Mouse (Mus musculus) MEL (cell line): ENCODE measurements around the gene Masp2. TPM values are rescaled to one million over a fixed set of nuclear protein-coding genes. Genes with fewer than 3 reads are reported as not detected.
A peak's percentile ranks its signal among the peaks of the same experiment; 100 is the strongest.

Experiments
- DNase-seq: peaks from one replicate; pipeline ENCODE4 v3.0.0; 2011; ENCODE audit warnings: low read depth, low spot score
- H3K27ac ChIP-seq: 2 replicates; pipeline ENCODE4 v1.5.1; 2012; ENCODE audit warnings: low read depth, mild to moderate bottlenecking, control low read depth, low read length, moderate library complexity; ENCODE audit not compliant: control insufficient read depth
- H3K27me3 ChIP-seq, 2 experiments: fragments of 150-350 bp in 1 of 2; sonication (generic) in 1 of 2; 2 replicates each; pipeline ENCODE4 v1.6.1; 2012; ENCODE audit warnings: low read length in 2 of 2, mild to moderate bottlenecking in 2 of 2, improper control_type of control experiment in 1 of 2, moderate library complexity in 1 of 2; ENCODE audit not compliant: insufficient read depth in 2 of 2, control insufficient read depth in 1 of 2
- H3K36me3 ChIP-seq, 2 experiments: 2 replicates each; pipeline ENCODE4 v1.6.1; 2012 to 2014; ENCODE audit warnings: low read length in 2 of 2, improper control_type of control experiment in 1 of 2, inconsistent platforms in 1 of 2, mild to moderate bottlenecking in 1 of 2; ENCODE audit not compliant: insufficient read depth in 2 of 2, control insufficient read depth in 1 of 2
- H3K4me1 ChIP-seq, 2 experiments: fragments of 150-350 bp in 1 of 2; sonication (generic) in 1 of 2; 2 replicates each; pipeline ENCODE4 v1.6.1; 2012; ENCODE audit warnings: low read length in 2 of 2, improper control_type of control experiment in 1 of 2, mild to moderate bottlenecking in 1 of 2; ENCODE audit not compliant: insufficient read depth in 2 of 2, control insufficient read depth in 1 of 2
- H3K4me3 ChIP-seq, 2 experiments: fragments of 150-350 bp in 1 of 2; sonication (generic) in 1 of 2; 2 replicates each; pipeline ENCODE4 v1.5.1; 2012; ENCODE audit warnings: low read depth in 2 of 2, low read length in 2 of 2, mild to moderate bottlenecking in 2 of 2, moderate library complexity in 2 of 2, control low read depth in 1 of 2, improper control_type of control experiment in 1 of 2; ENCODE audit not compliant: control insufficient read depth in 1 of 2, insufficient read depth in 1 of 2
- H3K79me2 ChIP-seq: 2 replicates; pipeline ENCODE4 v1.6.1; 2012; ENCODE audit warnings: mild to moderate bottlenecking, low read length, moderate library complexity; ENCODE audit not compliant: control insufficient read depth, poor library complexity, insufficient read depth
- H3K9ac ChIP-seq: 2 replicates; pipeline ENCODE4 v1.6.1; 2012; ENCODE audit warnings: low read depth, mild to moderate bottlenecking, control low read depth, low read length, moderate library complexity; ENCODE audit not compliant: control insufficient read depth, poor library complexity, severe bottlenecking
- H3K9me3 ChIP-seq: fragments of 150-350 bp; sonication (generic); replicated peaks from 2 replicates; pipeline ENCODE4 v1.6.1; 2012; ENCODE audit warnings: mild to moderate bottlenecking, low read length, improper control_type of control experiment, moderate library complexity; ENCODE audit not compliant: insufficient read depth
- CHD1 ChIP-seq: IDR thresholded peaks from 2 replicates; pipeline ENCODE4 v1.6.1; 2012; ENCODE audit warnings: low read depth, mild to moderate bottlenecking, inconsistent platforms, low read length, improper control_type of control experiment
- CHD2 ChIP-seq: IDR thresholded peaks from 2 replicates; pipeline ENCODE4 v1.6.1; 2011; ENCODE audit warnings: low read length, improper control_type of control experiment
- CTCF ChIP-seq, 3 experiments: IDR thresholded peaks in 2 of 3; conservative IDR thresholded peaks in 1 of 3; 2 replicates each; pipeline ENCODE4 v1.5.1; 2011 to 2012; ENCODE audit warnings: low read length in 3 of 3, low read depth in 2 of 3, mild to moderate bottlenecking in 2 of 3, improper control_type of control experiment in 1 of 3, inconsistent platforms in 1 of 3, mixed read lengths in 1 of 3, moderate library complexity in 1 of 3; ENCODE audit not compliant: control insufficient read depth in 1 of 3, insufficient read depth in 1 of 3, poor library complexity in 1 of 3, severe bottlenecking in 1 of 3
- E2F4 ChIP-seq: IDR thresholded peaks from 2 replicates; pipeline ENCODE4 v1.6.1; 2011; ENCODE audit warnings: low read depth, low read length, improper control_type of control experiment, borderline replicate concordance
- ELF1 ChIP-seq: IDR thresholded peaks from 2 replicates; pipeline ENCODE4 v1.6.1; 2014; ENCODE audit warnings: low read depth, mild to moderate bottlenecking, inconsistent platforms, low read length, improper control_type of control experiment, moderate library complexity
- ETS1 ChIP-seq: IDR thresholded peaks from 2 replicates; pipeline ENCODE4 v1.6.1; 2012; ENCODE audit warnings: low read depth, mild to moderate bottlenecking, inconsistent platforms, low read length, improper control_type of control experiment, moderate library complexity
- GABPA ChIP-seq: IDR thresholded peaks from 2 replicates; pipeline ENCODE4 v1.6.1; 2012; ENCODE audit warnings: low read depth, mild to moderate bottlenecking, inconsistent platforms, low read length, improper control_type of control experiment, moderate library complexity
- GATA1 ChIP-seq: IDR thresholded peaks from 2 replicates; pipeline ENCODE4 v1.6.1; 2011; ENCODE audit warnings: low read depth, low read length, improper control_type of control experiment
- JUND ChIP-seq: IDR thresholded peaks from 2 replicates; pipeline ENCODE4 v1.6.1; 2011; ENCODE audit warnings: low read depth, mild to moderate bottlenecking, improper control_type of control experiment, low read length
- KAT2A ChIP-seq: conservative IDR thresholded peaks from 2 replicates; pipeline ENCODE4 v1.6.1; 2012; ENCODE audit warnings: low read depth, low read length, improper control_type of control experiment, inconsistent platforms
- MAFK ChIP-seq: IDR thresholded peaks from 2 replicates; pipeline ENCODE4 v1.6.1; 2011; ENCODE audit warnings: low read depth, mild to moderate bottlenecking, low read length, improper control_type of control experiment, borderline replicate concordance
- MAX ChIP-seq: IDR thresholded peaks from 2 replicates; pipeline ENCODE4 v1.6.1; 2011; ENCODE audit warnings: low read length, improper control_type of control experiment
- MEF2A ChIP-seq: IDR thresholded peaks from 2 replicates; pipeline ENCODE4 v1.6.1; 2014; ENCODE audit warnings: low read depth, mild to moderate bottlenecking, inconsistent platforms, low read length, improper control_type of control experiment; ENCODE audit not compliant: poor library complexity, insufficient replicate concordance, severe bottlenecking; ENCODE audit errors: extremely low read depth
- MXI1 ChIP-seq: IDR thresholded peaks from 2 replicates; pipeline ENCODE4 v1.6.1; 2011; ENCODE audit warnings: mild to moderate bottlenecking, low read depth, low read length, improper control_type of control experiment
- MYB ChIP-seq: IDR thresholded peaks from 2 replicates; pipeline ENCODE4 v1.6.1; 2011; ENCODE audit warnings: mild to moderate bottlenecking, low read depth, low read length, improper control_type of control experiment
- NELFE ChIP-seq: IDR thresholded peaks from 2 replicates; pipeline ENCODE4 v1.6.1; 2011; ENCODE audit warnings: low read depth, low read length, improper control_type of control experiment
- NRF1 ChIP-seq: IDR thresholded peaks from 2 replicates; pipeline ENCODE4 v1.6.1; 2014; ENCODE audit warnings: low read depth, mild to moderate bottlenecking, inconsistent platforms, low read length, improper control_type of control experiment, moderate library complexity; ENCODE audit not compliant: poor library complexity, insufficient read depth, severe bottlenecking
- POLR2AphosphoS2 ChIP-seq: IDR thresholded peaks from 2 replicates; pipeline ENCODE4 v1.6.1; 2011; ENCODE audit warnings: low read length, improper control_type of control experiment
- POLR2AphosphoS5 ChIP-seq: IDR thresholded peaks from 2 replicates; pipeline ENCODE4 v1.6.1; 2012; ENCODE audit warnings: low read depth, borderline replicate concordance, mild to moderate bottlenecking, inconsistent platforms, low read length, moderate library complexity, mixed read lengths
- RCOR1 ChIP-seq: IDR thresholded peaks from 2 replicates; pipeline ENCODE4 v1.6.1; 2012; ENCODE audit warnings: low read depth, mild to moderate bottlenecking, inconsistent platforms, low read length, improper control_type of control experiment
- SIN3A ChIP-seq: IDR thresholded peaks from 2 replicates; pipeline ENCODE4 v1.6.1; 2012; ENCODE audit warnings: low read length, improper control_type of control experiment, inconsistent platforms
- TAL1 ChIP-seq: IDR thresholded peaks from 2 replicates; pipeline ENCODE4 v1.6.1; 2012; ENCODE audit warnings: mild to moderate bottlenecking, inconsistent platforms, low read length, moderate library complexity, mixed read lengths
- TBP ChIP-seq: IDR thresholded peaks from 2 replicates; pipeline ENCODE4 v1.8.0; 2011; ENCODE audit warnings: low read depth, low read length, improper control_type of control experiment
- UBTF ChIP-seq: IDR thresholded peaks from 2 replicates; pipeline ENCODE4 v1.6.1; 2012; ENCODE audit warnings: low read depth, mild to moderate bottlenecking, inconsistent platforms, low read length, improper control_type of control experiment, moderate library complexity, borderline replicate concordance; ENCODE audit not compliant: insufficient read depth
- USF2 ChIP-seq, 2 experiments: IDR thresholded peaks; 2 replicates each; pipeline ENCODE4 v1.6.1; 2011 to 2012; ENCODE audit warnings: improper control_type of control experiment in 2 of 2, low read length in 2 of 2, borderline replicate concordance in 1 of 2, inconsistent platforms in 1 of 2, low read depth in 1 of 2, mild to moderate bottlenecking in 1 of 2; ENCODE audit not compliant: insufficient read depth in 1 of 2
- ZC3H11A ChIP-seq: IDR thresholded peaks from 2 replicates; pipeline ENCODE4 v1.6.1; 2012; ENCODE audit warnings: low read depth, mild to moderate bottlenecking, inconsistent platforms, low read length, improper control_type of control experiment
- ZKSCAN1 ChIP-seq: IDR thresholded peaks from 2 replicates; pipeline ENCODE4 v1.6.1; 2012; ENCODE audit warnings: low read depth, mild to moderate bottlenecking, inconsistent platforms, low read length, improper control_type of control experiment, moderate library complexity
- ZNF384 ChIP-seq: IDR thresholded peaks from 2 replicates; pipeline ENCODE4 v1.6.1; 2012; ENCODE audit warnings: low read depth, mild to moderate bottlenecking, inconsistent platforms, low read length, improper control_type of control experiment
- polyA plus RNA-seq, 2 experiments: library from polyadenylated mRNA; stranded (reverse) in 1 of 2; unstranded in 1 of 2; fragments of >175 nt in 1 of 2; fragments of >200 nt in 1 of 2; gene quantifications; 2 replicates each; pipeline versions ENCODE4 v1.2.1 to v1.2.4; 2012; ENCODE audit warnings: low replicate concordance in 2 of 2, low read depth in 1 of 2; ENCODE audit not compliant: insufficient read length in 2 of 2, insufficient read depth in 1 of 2, missing spikeins in 1 of 2
- total RNA-seq: library from RNA; depleted of rRNA; stranded (reverse); fragments of 300-350 nt; gene quantifications from 2 replicates; pipeline ENCODE4 v1.2.3, GENCODE M21; 2012

The Masp2 gene
- total and polyA plus RNA-seq, 3 experiments: 0.38 to 1.4 TPM; not detected in 1

DNA sequence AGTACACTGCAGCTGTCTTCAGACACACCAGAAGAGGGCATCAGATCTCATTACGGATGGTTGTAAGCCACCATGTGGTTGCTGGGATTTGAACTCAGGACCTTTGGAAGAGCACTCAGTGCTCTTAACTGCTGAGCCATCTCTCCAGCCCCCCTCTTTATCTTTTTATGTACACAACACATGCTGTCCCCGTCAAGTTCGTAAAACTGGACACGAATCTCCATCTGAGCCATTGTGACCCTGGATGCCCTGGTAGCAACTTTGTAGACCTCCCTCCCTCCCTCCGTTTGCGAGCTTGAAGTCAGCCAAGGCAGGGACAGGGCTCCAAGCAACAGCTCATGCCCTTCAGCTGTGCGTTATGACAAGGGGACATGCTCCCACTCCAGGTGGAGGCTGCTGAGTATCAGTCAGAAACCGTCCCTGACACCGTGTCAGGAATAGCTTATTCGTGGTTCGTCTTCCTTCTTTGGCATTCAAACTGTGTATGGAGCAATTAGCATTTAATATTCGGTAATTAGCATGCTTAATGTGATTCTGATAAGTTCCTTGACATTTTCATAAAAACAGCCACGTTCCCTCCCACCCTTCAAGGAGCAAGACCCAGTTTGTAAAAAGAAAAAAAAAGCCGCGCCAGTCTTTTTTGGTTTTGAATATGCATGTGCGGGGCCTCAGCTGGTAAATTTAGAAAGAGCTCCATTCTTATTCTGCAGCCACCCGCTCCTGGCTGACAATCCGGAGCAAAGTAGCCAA, 11.8 kb upstream of the Masp2 start:
- DNase-seq: peak; percentile 84
- Histone ChIP-seq H3K9ac (peak overlapping the region; percentile 83), H3K4me1 (peaks cover 5 to 36% of the 10 kb centered on the region in 2 experiments), H3K27me3 (no peaks in the 10 kb centered on the region), H3K27ac (peak overlapping the region; percentile 97), H3K4me3 (peak overlapping the region; percentile 53 to 56), H3K36me3 (peaks cover 11 to 16% of the 10 kb centered on the region in 2 experiments; a peak in 3 of 4 replicates), H3K9me3 (no peaks in the 10 kb centered on the region), H3K79me2 (peaks cover 28% of the 10 kb centered on the region)
- TF ChIP-seq E2F4 (peak; percentile 70; the same call in 1 of the 2 replicates), SIN3A (peak; percentile 84; the same call in 1 of the 2 replicates), MXI1 (no peak), GABPA (no peak), ZNF384 (peak; percentile 87), JUND (no peak), NELFE (peak; percentile 16; the same call in 1 of the 2 replicates), KAT2A (no peak), GATA1 (no peak), UBTF (0 out of 2 replicates have a peak, but pooled peaks have one; percentile 9), MEF2A (no peak), CTCF (IDR thresholded peaks at IDR 0.05 in 2 of 3, conservative IDR thresholded peaks at IDR 0.05 in 1 of 3; ENCODE audit: control insufficient read depth in 1 of 3, insufficient read depth in 1 of 3, low read depth in 2 of 3, low read length in 3 of 3, poor library complexity in 1 of 3, severe bottlenecking in 1 of 3) (no peak), POLR2AphosphoS5 (no peak), RCOR1 (no peak), TAL1 (no peak), POLR2AphosphoS2 (no peak), ZC3H11A (no peak), MAFK (no peak), ZKSCAN1 (no peak), MYB (no peak), NRF1 (no peak), MAX (no peak), CHD1 (0 out of 2 replicates have a peak, but pooled peaks have one; percentile 84), ETS1 (peak; percentile 53; the same call in 1 of the 2 replicates), USF2 (IDR thresholded peaks at IDR 0.05; ENCODE audit: borderline replicate concordance in 1 of 2, insufficient read depth in 1 of 2, low read depth in 1 of 2, low read length in 2 of 2) (no peak), CHD2 (no peak), TBP (peak; percentile 79), ELF1 (no peak)
